Mouse (Mus musculus) lung, postnatal 0 days (tissue): ENCODE measurements around the gene Efcab12.

Experiments used
- CTCF ChIP-seq: IDR thresholded peaks from 2 replicates; pipeline ENCODE4 v1.5.1; 2016; ENCODE audit warnings: antibody characterized with exemption, mild to moderate bottlenecking
- EP300 ChIP-seq: IDR thresholded peaks from 2 replicates; pipeline ENCODE4 v1.6.1; 2016; ENCODE audit warnings: antibody characterized with exemption, mild to moderate bottlenecking, control low read depth

- TF ChIP-seq CTCF (no peak), EP300 (no peak)
Observed at GRCm38 (mm10) chr6:115859258-115859657, 21.0 kb upstream of the Efcab12 start.
